Mouse (Mus musculus) limb, embryonic 11.5 days (tissue): ENCODE results near the gene Lrrc61. TPM values are rescaled to one million over a fixed set of nuclear protein-coding genes. Genes with fewer than 3 reads are reported as not detected.
A peak's percentile ranks its signal among the peaks of the same experiment; 100 is the strongest.

Experiments used
- ATAC-seq: fragments of 200-750 bp; cut with Nextera tagmentation; 2 replicates; pipeline ENCODE4 v1.8.0; 2017; ENCODE audit warnings: low read depth; ENCODE audit not compliant: insufficient number of reproducible peaks, low FRiP score, low TSS enrichment
- DNase-seq: peaks from one replicate; pipeline ENCODE4 v3.0.0-alpha.2; 2015; ENCODE audit warnings: low spot score
- H3K27ac ChIP-seq: fragments of 300-500 bp; sonication (generic); replicated peaks from 2 replicates; pipeline ENCODE4 v1.5.1; 2014; ENCODE audit warnings: low read depth, mild to moderate bottlenecking, low read length
- H3K27me3 ChIP-seq: fragments of 300-500 bp; sonication (generic); 2 replicates; pipeline ENCODE4 v1.6.1; 2014; ENCODE audit warnings: mild to moderate bottlenecking, low read length, mixed read lengths; ENCODE audit not compliant: control insufficient read depth, insufficient read depth
- H3K36me3 ChIP-seq: fragments of 300-500 bp; sonication (generic); 2 replicates; pipeline ENCODE4 v1.6.1; 2014; ENCODE audit warnings: mild to moderate bottlenecking, low read length, moderate library complexity, mixed read lengths; ENCODE audit not compliant: control insufficient read depth, insufficient read depth
- H3K4me1 ChIP-seq: fragments of 300-500 bp; sonication (generic); 2 replicates; pipeline ENCODE4 v1.6.1; 2014; ENCODE audit warnings: low read length, mixed read lengths; ENCODE audit not compliant: control insufficient read depth, insufficient read depth
- H3K4me2 ChIP-seq: fragments of 300-500 bp; sonication (generic); 2 replicates; pipeline ENCODE4 v1.6.1; 2014; ENCODE audit warnings: low read depth, mild to moderate bottlenecking, moderate library complexity; ENCODE audit not compliant: severe bottlenecking
- H3K4me3 ChIP-seq: fragments of 300-500 bp; sonication (generic); 2 replicates; pipeline ENCODE4 v1.5.1; 2014; ENCODE audit warnings: low read depth, low read length
- H3K9ac ChIP-seq: fragments of 300-500 bp; sonication (generic); 2 replicates; pipeline ENCODE4 v1.6.1; 2014; ENCODE audit warnings: mild to moderate bottlenecking, low read length
- H3K9me3 ChIP-seq: fragments of 300-500 bp; sonication (generic); 2 replicates; pipeline ENCODE4 v1.6.1; 2016; ENCODE audit warnings: low read length; ENCODE audit not compliant: control insufficient read depth
- WGBS: fragments of 180-500 bp; shearing (Covaris S2); extraction: QIAGEN DNeasy Blood & Tissue Kit; methylation state at CpG from one replicate; pipeline ENCODE4 v1.1.7; 2014; 5-methylcytosine and 5-hydroxymethylcytosine counted together
- polyA plus RNA-seq: library from polyadenylated mRNA; unstranded; fragments of >200 nt; fragmentation: Nextera tagmentation; extraction: Ambion mirVana; gene quantifications from 2 replicates; pipeline ENCODE4 v1.2.1, GENCODE M21; 2014

Gene Lrrc61
- polyA plus RNA-seq, 1 experiment from 2014 or later = 12.4 TPM

GRCm38 (mm10) chr6:48572572-48573061 lies 18.0 kb downstream of the Lrrc61 start, which contains the start of gene Rarres2:
Gene Rarres2 (minus strand): TSS chr6:48572789.
- no peak within 1 kb of the TSS for H3K4me3 ChIP-seq
- H3K9me3 ChIP-seq = no peaks in the 10 kb centered on the region
- WGBS = 24% methylated on average over 6 of the region's 6 CpGs
- H3K9ac ChIP-seq = no peak within 1 kb of the TSS
- H3K4me1 ChIP-seq = peaks cover 5% of the 10 kb centered on the region
- no peak for DNase-seq
- no peaks in the 10 kb centered on the region for H3K36me3 ChIP-seq
- H3K4me2 ChIP-seq = no peak within 1 kb of the TSS
- no peak within 1 kb of the TSS; the same call in 1 of the 2 replicates for H3K27ac ChIP-seq
- H3K27me3 ChIP-seq = no peaks in the 10 kb centered on the region
- no peak; the same call in 1 of the 2 replicates for ATAC-seq

GRCm38 (mm10) chr6:48573280-48573679 lies 18.7 kb downstream of the Lrrc61 start:
- Histone ChIP-seq H3K36me3 (no peaks in the 10 kb centered on the region), H3K9me3 (no peaks in the 10 kb centered on the region), H3K4me1 (peaks cover 5% of the 10 kb centered on the region), H3K4me3 (no peak overlapping the region), H3K4me2 (no peak overlapping the region), H3K9ac (no peak overlapping the region), H3K27me3 (no peaks in the 10 kb centered on the region), H3K27ac (no peak overlapping the region; the same call in 1 of the 2 replicates)
- peak; percentile 67 for DNase-seq
- ATAC-seq = peak; percentile 48; the same call in 1 of the 2 replicates
- WGBS = 14% methylated on average over 10 of the region's 10 CpGs

GRCm38 (mm10) chr6:48573981-48574380 lies 19.4 kb downstream of the Lrrc61 start:
- DNase-seq (no peak), ATAC-seq (no peak)

GRCm38 (mm10) chr6:48578736-48579135 lies 24.1 kb downstream of the Lrrc61 start:
- Histone ChIP-seq H3K4me2 (no peak overlapping the region), H3K36me3 (no peaks in the 10 kb centered on the region), H3K9ac (no peak overlapping the region), H3K4me1 (no peaks in the 10 kb centered on the region), H3K9me3 (no peaks in the 10 kb centered on the region), H3K27me3 (no peaks in the 10 kb centered on the region), H3K4me3 (no peak overlapping the region), H3K27ac (no peak overlapping the region)
- DNase-seq (no peak), ATAC-seq (no peak)
- 47% methylated on average over 5 of the region's 5 CpGs for WGBS

More at GRCm38 (mm10) chr6:48573981-48574380, 19.4 kb downstream of the Lrrc61 start:
- Histone ChIP-seq H3K27me3 (no peaks in the 10 kb centered on the region), H3K4me1 (peaks cover 5% of the 10 kb centered on the region), H3K27ac (no peak overlapping the region), H3K9ac (no peak overlapping the region), H3K4me2 (no peak overlapping the region), H3K4me3 (no peak overlapping the region), H3K36me3 (no peaks in the 10 kb centered on the region), H3K9me3 (no peaks in the 10 kb centered on the region)
- WGBS = 68% methylated on average over 3 of the region's 3 CpGs

- DNase-seq (no peak), ATAC-seq (no peak)
- H3K4me3 ChIP-seq = no peak overlapping the region
- no peaks in the 10 kb centered on the region for H3K9me3 ChIP-seq
- H3K36me3 ChIP-seq = no peaks in the 10 kb centered on the region
- WGBS = 39% methylated on average over 5 of the region's 5 CpGs
- no peak overlapping the region for H3K27ac ChIP-seq
- H3K9ac ChIP-seq = no peak overlapping the region
- H3K4me1 ChIP-seq = no peaks in the 10 kb centered on the region
- H3K4me2 ChIP-seq = no peak overlapping the region
- no peaks in the 10 kb centered on the region for H3K27me3 ChIP-seq
Observed at GRCm38 (mm10) chr6:48579215-48579648, 24.6 kb downstream of the Lrrc61 start.

GRCm38 (mm10) chr6:48581257-48581656 lies 26.7 kb downstream of the Lrrc61 start:
- 54% methylated on average over 3 of the region's 3 CpGs for WGBS
- no peak overlapping the region for H3K4me2 ChIP-seq
- no peaks in the 10 kb centered on the region for H3K9me3 ChIP-seq
- no peaks in the 10 kb centered on the region for H3K36me3 ChIP-seq
- no peaks in the 10 kb centered on the region for H3K4me1 ChIP-seq
- DNase-seq = no peak
- H3K4me3 ChIP-seq = no peak overlapping the region
- H3K9ac ChIP-seq = no peak overlapping the region
- H3K27me3 ChIP-seq = no peaks in the 10 kb centered on the region
- no peak for ATAC-seq
- no peak overlapping the region for H3K27ac ChIP-seq

- peak; percentile 50 for DNase-seq
Observed at GRCm38 (mm10) chr6:48582037-48582436, 27.4 kb downstream of the Lrrc61 start.

GRCm38 (mm10) chr6:48589194-48589750 lies 34.7 kb downstream of the Lrrc61 start, which contains the start of gene Gm45021:
Gene Gm45021 (plus strand): TSS chr6:48589610.
- H3K4me3 ChIP-seq = no peak within 1 kb of the TSS
- H3K9me3 ChIP-seq = no peaks in the 10 kb centered on the region
- peaks cover 2% of the 10 kb centered on the region; the same call in 1 of the 2 replicates for H3K4me1 ChIP-seq
- no peak within 1 kb of the TSS for H3K27ac ChIP-seq
- no peaks in the 10 kb centered on the region for H3K27me3 ChIP-seq
- H3K4me2 ChIP-seq = no peak within 1 kb of the TSS
- H3K9ac ChIP-seq = no peak within 1 kb of the TSS; the same call in 1 of the 2 replicates
- WGBS = 43% methylated on average over 6 of the region's 6 CpGs
- ATAC-seq = no peak
- H3K36me3 ChIP-seq = no peaks in the 10 kb centered on the region
- DNase-seq = no peak

More at GRCm38 (mm10) chr6:48582037-48582436, 27.4 kb downstream of the Lrrc61 start:
- 75% methylated on average over 3 of the region's 3 CpGs for WGBS
- no peaks in the 10 kb centered on the region for H3K36me3 ChIP-seq
- H3K4me2 ChIP-seq = no peak overlapping the region
- ATAC-seq = no peak
- H3K9me3 ChIP-seq = no peaks in the 10 kb centered on the region
- H3K27ac ChIP-seq = no peak overlapping the region
- H3K9ac ChIP-seq = no peak overlapping the region
- H3K4me3 ChIP-seq = no peak overlapping the region
- no peaks in the 10 kb centered on the region for H3K27me3 ChIP-seq
- H3K4me1 ChIP-seq = no peaks in the 10 kb centered on the region
